Mouse (Mus musculus): ENCODE results near the gene Mrps12.
A peak's percentile ranks its signal among the peaks of the same experiment; 100 is the strongest.

Mrps12 gene

GRCm38 (mm10) chr7:28741709-28742438 is at the start of gene Mrps12, which contains the start of gene Sars2:
TSS of gene Mrps12 (minus strand) at chr7:28741820.
TSS of gene Sars2 (plus strand) at chr7:28741992.
- peak; percentile 95 for DNase-seq

- DNase-seq, result peak; percentile 63
These were observed 48.6 kb upstream of the Mrps12 start for GRCm38 (mm10) chr7:28790066-28790806.

GRCm38 (mm10) chr7:28789235-28789634 is 47.6 kb upstream of the Mrps12 start:
- DNase-seq, result no peak

- no peak for DNase-seq
These were observed 46.9 kb upstream of the Mrps12 start, which contains the start of gene Rinl for GRCm38 (mm10) chr7:28788307-28789195. TSS of gene Rinl (plus strand) at chr7:28788969.

- DNase-seq, result no peak
These were observed 46.3 kb upstream of the Mrps12 start for GRCm38 (mm10) chr7:28787884-28788283.

- no peak for DNase-seq
These were observed 43.5 kb upstream of the Mrps12 start for GRCm38 (mm10) chr7:28785161-28785560.

- DNase-seq, result no peak
These were observed 39.6 kb upstream of the Mrps12 start for GRCm38 (mm10) chr7:28781261-28781663.

GRCm38 (mm10) chr7:28780857-28781256 is 39.2 kb upstream of the Mrps12 start:
- no peak for DNase-seq

- peak; percentile 95 for DNase-seq
These were observed 38.5 kb upstream of the Mrps12 start for GRCm38 (mm10) chr7:28780067-28780658.

GRCm38 (mm10) chr7:28778825-28779224 is 37.2 kb upstream of the Mrps12 start:
- no peak for DNase-seq

GRCm38 (mm10) chr7:28775129-28775528 is 33.5 kb upstream of the Mrps12 start:
- no peak for DNase-seq

GRCm38 (mm10) chr7:28774164-28774563 is 32.5 kb upstream of the Mrps12 start:
- no peak for DNase-seq

- no peak for DNase-seq
These were observed 31.5 kb upstream of the Mrps12 start for GRCm38 (mm10) chr7:28773163-28773562.

GRCm38 (mm10) chr7:28771867-28772266 is 30.2 kb upstream of the Mrps12 start:
- DNase-seq, result peak; percentile 63

GRCm38 (mm10) chr7:28770309-28770708 is 28.7 kb upstream of the Mrps12 start:
- DNase-seq, result no peak

- DNase-seq, result no peak
These were observed 27.9 kb upstream of the Mrps12 start for GRCm38 (mm10) chr7:28769414-28769958.

- no peak for DNase-seq
These were observed 25.9 kb upstream of the Mrps12 start, which contains the start of gene Nfkbib for GRCm38 (mm10) chr7:28767462-28767965. TSS of gene Nfkbib (minus strand) at chr7:28767512.

- DNase-seq, result no peak
These were observed 25.3 kb upstream of the Mrps12 start for GRCm38 (mm10) chr7:28766910-28767309.

- DNase-seq, result peak; percentile 97
These were observed 24.7 kb upstream of the Mrps12 start, which contains the start of gene Sirt2 for GRCm38 (mm10) chr7:28766173-28766879. TSS of gene Sirt2 (plus strand) at chr7:28766735.

- no peak for DNase-seq
These were observed 23.6 kb upstream of the Mrps12 start for GRCm38 (mm10) chr7:28765211-28765610.

GRCm38 (mm10) chr7:28761907-28762306 is 20.3 kb upstream of the Mrps12 start:
- DNase-seq, result no peak
